Mouse (Mus musculus): ENCODE measurements around the gene Hrg. TPM values are rescaled to one million over a fixed set of nuclear protein-coding genes. Genes with fewer than 3 reads are reported as not detected.
"Not testable (repeated sequence)": the region's sequence is repeated elsewhere in the genome, so short reads cannot be mapped to it uniquely, and the experiment has no call there.

Gene Hrg
- total RNA-seq, 2 experiments from 2014 or later: not detected

- intact Hi-C loops (cut with DNase I): no loop called here
- no peak for DNase-seq (ENCODE audit: low spot score in 2 of 2)
Observed at GRCm38 (mm10) chr16:22955397-22956084, 4.7 kb downstream of the Hrg start.

DNA sequence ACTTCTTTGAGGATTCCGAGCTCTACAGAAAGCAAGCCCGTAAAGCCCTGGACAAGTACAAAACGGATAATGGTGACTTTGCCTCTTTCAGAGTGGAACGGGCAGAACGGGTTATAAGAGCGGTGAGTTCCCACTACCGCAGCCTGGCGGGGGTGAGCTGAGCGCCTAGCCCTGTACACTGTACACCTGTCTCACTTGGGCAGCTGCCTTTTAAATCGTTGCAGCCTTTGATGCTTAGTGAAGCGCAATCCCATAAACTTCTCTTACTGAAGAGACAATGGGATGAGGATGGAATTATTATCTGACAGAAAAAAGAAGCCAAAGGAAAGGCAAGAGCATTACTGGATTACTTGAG is 5.2 kb downstream of the Hrg start:
- DNase-seq (ENCODE audit: low spot score in 2 of 2): no peak
- intact Hi-C loops (cut with DNase I): no loop called here

- DNase-seq (ENCODE audit: low spot score in 2 of 2): no peak
- intact Hi-C loops (cut with DNase I): no loop called here
Observed at GRCm38 (mm10) chr16:22961073-22961472, 10.2 kb downstream of the Hrg start.

GRCm38 (mm10) chr16:22962256-22962655 is 11.4 kb downstream of the Hrg start:
- DNase-seq (ENCODE audit: low spot score in 2 of 2): no peak
- intact Hi-C loops (cut with DNase I): no loop called here

DNA sequence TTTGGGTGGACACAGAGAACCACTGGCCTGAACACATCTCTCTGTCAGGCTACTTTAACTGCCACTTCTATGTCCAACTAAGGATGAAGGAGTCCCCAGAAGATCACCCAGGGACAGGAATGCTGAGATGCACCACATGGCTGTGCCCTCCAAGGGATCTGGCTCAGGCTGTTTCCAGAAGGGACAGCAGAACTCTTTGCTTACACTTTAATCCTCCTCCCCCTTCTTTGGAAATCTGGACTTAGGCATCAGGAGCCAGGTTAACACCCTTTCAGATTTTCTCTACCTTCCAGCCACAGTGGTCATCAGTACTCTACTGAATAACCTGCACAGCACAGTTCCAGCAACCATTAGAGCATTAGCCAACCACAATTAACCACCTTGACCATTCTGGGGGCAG is 12.4 kb downstream of the Hrg start:
- DNase-seq (ENCODE audit: low spot score in 2 of 2): no peak
- intact Hi-C loops (cut with DNase I): no loop called here

- intact Hi-C loops (cut with DNase I): no loop called here
- DNase-seq (ENCODE audit: low spot score in 2 of 2): peak in 1 of 2 experiments; percentile 13
Observed at GRCm38 (mm10) chr16:22967383-22968030, 16.6 kb downstream of the Hrg start.

DNA sequence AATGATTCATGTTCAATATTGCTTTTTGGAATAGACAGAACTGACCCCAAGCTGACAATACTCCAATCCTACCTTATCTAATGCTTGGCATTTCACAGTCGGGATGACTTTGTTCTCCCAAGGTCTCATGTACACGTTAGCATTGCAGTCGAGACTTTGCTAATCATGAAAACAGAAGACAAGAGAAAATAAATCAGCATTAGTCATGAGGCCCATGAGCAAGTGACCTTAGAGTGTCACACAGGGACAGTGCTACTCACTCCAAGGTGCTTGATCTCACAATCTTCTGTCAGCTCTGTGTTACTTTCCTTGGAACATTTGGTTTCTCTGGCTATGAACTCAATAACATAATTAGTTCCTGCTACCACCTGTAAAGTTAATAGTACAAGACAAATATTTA is 46.1 kb downstream of the Hrg start:
- DNase-seq (ENCODE audit: low spot score in 2 of 2); intact Hi-C loops (cut with DNase I): not testable (repeated sequence)

Other genes with a start within 250 kb of the Hrg start
- under 1 TPM in 1 of 2 experiments, not detected in 1; 0.44 TPM for gene Crygs, start 139.5 kb upstream of the Hrg start, total RNA-seq (2021)
- gene Tbccd1, start 93.4 kb upstream of the Hrg start, total RNA-seq (2021): 10 to 100 TPM; 13.8 to 14.2 TPM
- gene Dnajb11, start 93.2 kb upstream of the Hrg start, total RNA-seq (2021): 10 to 100 TPM; 78.6 to 82.0 TPM
- not detected for gene Ahsg, start 59.8 kb upstream of the Hrg start, total RNA-seq (2021)
- not detected for gene Fetub, start 32.7 kb upstream of the Hrg start, total RNA-seq (2021)
- gene Kng2, start 78.4 kb downstream of the Hrg start, total RNA-seq (2021): not detected
- gene Kng1, start 106.8 kb downstream of the Hrg start, total RNA-seq (2021): not detected
- 100 to 1,000 TPM; 884 to 895 TPM for gene Eif4a2, start 156.4 kb downstream of the Hrg start, total RNA-seq (2021)
- 1 to 10 TPM; 3.6 to 4.4 TPM for gene Rfc4, start 176.7 kb downstream of the Hrg start, total RNA-seq (2021)
- not detected for gene Adipoq, start 195.5 kb downstream of the Hrg start, total RNA-seq (2021)

Measured in left cerebral cortex, postnatal 25 days (tissue).